Mouse (Mus musculus) adrenal gland, postnatal 14 days (tissue): ENCODE data around the gene Slc7a11. TPM values are rescaled to one million over a fixed set of nuclear protein-coding genes. Genes with fewer than 3 reads are reported as not detected.

Experiments
- DNase-seq: peaks from one replicate; pipeline ENCODE4 v3.0.0; 2021; ENCODE audit warnings: mixed read lengths
- total RNA-seq: library from RNA; stranded (reverse); gene quantifications from 2 replicates; pipeline ENCODE4 v1.2.3, GENCODE M21; 2021

The Slc7a11 gene
- total RNA-seq, 1 experiment from 2014 or later, result 0.63 TPM

DNA sequence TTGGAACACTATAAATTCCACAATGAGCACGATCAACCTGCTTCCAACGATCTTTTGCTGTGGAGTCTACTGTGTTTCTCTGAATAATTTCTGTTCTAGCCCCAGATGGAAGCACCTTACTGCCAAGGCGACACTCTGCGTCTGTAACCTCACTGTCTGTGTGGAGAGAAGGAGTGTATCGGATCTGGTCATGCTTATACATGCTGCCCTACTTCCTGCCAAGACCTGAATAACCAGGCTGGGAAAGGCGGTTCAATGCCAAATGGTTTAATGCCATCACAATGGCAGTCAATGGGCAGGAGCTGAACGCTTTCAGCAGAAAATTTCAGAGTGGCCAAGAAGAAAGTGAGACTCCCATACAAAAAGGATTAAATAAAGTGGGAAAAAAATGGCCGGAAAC, 137.1 kb downstream of the Slc7a11 start:
- DNase-seq, result no peak

DNA sequence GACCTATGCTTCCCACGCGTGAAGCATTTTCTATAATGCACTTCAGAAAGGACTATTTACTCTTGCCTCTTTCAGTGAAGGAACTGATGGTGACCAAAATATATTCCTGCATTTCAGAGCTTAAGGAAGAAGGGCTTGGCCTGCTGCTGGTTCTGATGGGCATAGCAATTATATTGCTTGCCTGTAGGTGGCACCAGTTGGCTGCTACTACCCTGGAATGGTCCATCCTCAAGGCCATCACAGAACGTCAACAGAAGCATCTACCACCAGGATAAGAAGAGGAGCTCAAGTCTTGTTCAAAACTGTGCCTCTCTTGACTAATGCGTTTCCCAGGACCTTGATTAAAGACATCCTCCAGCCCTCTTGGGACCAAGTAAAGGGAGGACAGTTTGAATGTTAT, 139.3 kb downstream of the Slc7a11 start:
- DNase-seq, result peak; percentile 59

DNA sequence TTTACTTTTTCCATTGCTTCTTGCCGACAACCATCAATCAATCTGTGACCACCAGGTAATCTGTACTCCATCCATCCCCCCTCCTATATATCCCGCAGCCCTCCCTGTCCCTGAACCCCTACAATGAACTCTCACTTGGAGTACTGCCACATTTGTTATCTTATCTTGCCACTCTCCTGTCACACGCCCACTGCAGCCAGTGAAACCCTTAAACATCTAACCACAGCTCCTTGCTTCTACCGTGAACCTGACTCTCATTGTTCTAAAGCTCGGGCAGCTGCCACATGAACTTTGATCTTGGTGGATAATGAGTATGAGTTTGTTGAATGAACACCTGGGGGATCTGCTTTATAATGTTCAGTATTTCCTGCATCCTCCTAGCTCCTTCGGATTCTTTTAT, 140.8 kb downstream of the Slc7a11 start:
- no peak for DNase-seq

GRCm38 (mm10) chr3:50300952-50301303, 142.5 kb downstream of the Slc7a11 start:
- peak; percentile 65 for DNase-seq

DNA sequence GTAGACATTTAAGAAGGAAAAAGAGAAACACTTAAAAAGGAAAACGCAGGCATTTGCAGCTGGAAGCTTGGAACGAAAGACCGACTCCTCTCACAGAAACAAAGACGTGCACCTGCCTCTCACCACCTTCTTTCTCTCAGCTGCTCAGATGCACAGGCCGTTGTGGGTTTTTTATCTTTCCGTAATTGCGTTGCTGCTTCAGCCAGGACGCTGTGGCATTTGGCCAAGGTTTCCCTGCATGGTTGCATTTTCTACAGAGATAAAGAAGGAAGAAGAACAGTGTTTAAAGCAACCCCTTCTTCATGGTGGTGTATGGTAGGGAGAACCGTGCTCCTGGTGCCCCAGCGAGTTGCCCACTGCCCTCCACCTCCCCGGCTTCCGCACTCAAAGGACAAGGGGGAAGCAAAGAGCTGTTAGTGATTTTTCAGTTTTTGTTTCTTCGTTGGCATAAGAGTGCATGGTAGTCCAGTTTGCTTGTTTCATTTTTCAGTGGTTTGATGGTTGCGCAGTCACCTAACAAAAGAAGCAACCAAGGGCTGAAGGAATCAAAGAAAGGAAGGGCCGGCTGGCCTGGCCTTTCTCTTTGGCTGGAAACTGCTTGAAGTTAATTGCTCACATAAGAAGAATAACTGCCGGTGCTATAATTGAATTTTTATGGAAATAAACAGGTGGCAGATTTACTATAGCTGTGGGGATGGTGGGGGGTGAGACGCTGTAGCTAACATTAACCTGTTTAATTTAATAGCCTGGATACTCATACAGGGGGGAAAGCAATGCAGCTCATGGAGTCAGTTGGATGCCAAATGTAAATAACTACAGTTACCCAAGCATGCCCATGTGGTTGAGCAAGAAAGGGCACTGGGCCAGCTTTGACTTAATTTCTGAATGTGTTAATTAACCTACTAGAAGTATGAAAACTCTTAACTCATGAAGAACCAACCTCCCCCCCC, 143.1 kb downstream of the Slc7a11 start:
- peak; percentile 20 for DNase-seq

DNA sequence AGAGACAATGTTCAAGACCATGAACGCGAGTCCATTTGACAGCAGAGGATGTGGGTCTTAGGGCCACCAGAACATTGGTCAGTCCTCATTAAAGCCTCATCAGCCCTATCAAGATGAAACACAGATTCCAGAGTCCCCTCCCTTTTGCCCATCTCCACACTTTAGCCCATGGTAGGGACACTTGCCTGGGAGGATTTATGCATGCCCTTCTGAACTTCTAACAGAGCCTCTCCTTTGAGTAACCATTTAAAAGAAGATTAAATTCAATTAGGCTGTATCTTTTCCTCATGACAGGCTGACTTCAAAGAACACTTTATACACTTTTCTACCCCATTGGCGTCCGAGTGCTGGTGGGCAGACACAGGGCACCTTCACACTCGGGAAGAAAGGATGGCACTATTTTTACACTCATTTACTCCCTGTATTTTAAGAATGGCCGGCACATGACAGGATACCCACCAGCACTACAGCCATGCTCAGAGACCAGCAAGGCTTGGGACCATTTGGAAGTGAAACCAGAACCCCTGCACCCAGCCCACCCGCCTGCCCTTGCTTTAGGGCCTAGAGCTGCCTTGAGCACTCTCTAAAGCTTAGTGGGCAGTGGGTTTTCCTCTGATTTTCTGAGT, 144.9 kb downstream of the Slc7a11 start:
- no peak for DNase-seq

DNA sequence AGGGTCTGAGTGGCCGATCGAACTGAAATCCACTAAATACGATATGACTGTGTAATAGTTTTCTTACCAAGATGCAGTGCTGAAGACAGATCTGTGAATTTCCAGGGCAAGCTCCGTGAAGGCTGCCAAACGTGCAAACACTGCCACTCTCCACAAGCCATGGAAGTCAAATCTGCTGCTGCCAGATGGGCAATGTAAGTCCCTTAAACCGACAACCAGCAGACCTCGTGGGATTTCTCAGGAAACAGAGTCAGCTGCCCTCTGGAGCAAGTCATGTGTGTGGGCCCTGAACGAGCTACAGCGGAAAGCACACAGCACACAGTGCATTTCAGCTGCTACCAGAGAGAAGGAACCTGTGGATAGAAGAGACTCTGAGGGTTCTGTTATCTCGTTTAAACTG, 146.5 kb downstream of the Slc7a11 start:
- no peak for DNase-seq

DNA sequence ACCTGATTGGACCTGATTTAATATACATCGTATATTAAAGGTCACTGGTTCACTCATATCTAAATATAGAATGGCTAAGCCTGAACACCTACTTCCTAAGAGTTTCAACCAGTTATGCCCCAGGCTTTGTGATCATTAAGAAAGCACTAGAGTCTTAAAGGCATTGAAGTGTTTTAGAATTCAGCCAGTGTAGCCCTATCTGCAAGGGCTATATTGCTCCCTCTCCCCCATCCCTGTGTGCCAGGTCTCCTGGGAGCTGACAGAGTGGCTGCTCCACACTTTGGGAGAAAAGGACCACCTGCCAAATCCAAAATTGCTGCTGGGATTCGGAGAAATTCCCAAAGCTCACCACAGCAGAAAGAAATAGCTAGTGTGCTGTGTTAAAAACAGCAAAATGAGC, 168.4 kb downstream of the Slc7a11 start:
- DNase-seq, result no peak

DNA sequence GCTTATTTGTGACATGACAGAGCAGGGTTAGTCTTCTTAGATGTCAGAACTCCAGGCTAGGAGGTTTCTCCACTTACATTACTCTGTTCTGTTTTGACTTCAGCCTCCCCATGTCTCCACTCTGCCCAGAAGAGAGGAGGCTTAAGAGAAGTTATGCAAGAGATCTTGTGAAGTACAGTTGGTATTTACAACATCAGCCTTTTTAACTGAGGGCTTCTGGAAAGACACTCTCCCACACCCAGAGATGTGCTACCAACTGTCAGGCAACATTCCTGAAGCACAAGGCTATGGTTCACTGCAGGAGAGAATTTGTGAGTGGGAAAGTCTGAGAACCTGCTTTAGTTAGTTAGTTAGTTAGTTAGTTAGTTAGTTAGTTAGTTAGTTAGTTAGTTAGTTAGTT, 171.2 kb downstream of the Slc7a11 start:
- no peak for DNase-seq

DNA sequence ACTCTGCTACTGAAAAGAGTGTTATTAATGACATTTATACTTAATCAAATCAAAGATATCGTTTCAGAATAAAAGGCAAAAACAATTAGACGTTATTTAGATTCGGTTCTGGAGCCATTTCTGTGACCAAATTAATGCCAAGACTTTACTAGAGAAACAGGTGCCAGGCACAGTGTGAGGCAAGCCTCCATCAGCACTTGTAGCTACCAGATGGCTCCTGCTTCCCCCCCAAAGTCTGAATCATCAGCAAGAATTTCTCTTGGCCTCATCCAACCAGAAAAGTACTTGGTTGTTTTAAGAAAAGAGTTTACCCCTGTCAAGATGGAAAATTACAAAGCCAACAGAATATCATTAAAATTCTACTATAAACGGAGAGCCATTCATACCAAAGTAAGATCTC, 173.7 kb downstream of the Slc7a11 start:
- no peak for DNase-seq

GRCm38 (mm10) chr3:50262547-50263087, 180.8 kb downstream of the Slc7a11 start:
- DNase-seq, result no peak

DNA sequence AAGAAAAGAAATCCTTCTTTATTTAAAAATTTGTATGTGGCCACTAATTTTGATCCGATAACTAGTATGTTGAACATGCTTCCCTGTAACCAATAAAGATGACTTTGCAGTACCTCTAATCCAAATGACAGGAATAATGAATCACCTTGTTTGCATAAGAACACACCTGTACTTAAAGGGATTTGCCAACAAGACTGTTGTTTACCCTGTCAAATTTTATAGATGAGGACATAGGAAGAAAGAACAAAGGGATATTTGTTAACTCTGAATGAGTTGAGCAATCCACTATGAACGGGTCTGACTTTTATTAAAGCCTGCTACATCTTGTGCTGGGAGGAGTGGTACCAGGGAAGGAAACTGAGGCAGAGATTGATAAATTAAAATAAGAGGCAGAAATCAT, 181.3 kb downstream of the Slc7a11 start:
- DNase-seq, result no peak

DNA sequence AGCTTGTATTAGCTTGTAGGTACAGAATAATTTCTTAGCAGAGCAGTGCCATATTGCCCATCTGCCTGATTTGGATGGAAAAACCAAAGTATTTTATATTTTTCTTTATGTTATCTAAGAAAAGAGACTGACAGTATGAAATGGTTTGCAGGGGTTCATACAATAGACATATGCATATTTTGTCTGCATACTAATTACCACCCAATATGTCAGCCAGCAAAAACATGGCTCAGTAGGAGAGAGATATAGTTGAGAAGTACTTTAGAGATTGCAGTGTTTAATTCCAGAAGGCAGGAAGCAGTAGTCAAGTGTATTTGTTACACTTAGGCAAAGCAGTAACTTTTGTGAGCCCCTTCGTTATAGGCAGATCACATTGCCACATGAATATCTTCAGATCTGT, 182.7 kb downstream of the Slc7a11 start:
- no peak for DNase-seq

DNA sequence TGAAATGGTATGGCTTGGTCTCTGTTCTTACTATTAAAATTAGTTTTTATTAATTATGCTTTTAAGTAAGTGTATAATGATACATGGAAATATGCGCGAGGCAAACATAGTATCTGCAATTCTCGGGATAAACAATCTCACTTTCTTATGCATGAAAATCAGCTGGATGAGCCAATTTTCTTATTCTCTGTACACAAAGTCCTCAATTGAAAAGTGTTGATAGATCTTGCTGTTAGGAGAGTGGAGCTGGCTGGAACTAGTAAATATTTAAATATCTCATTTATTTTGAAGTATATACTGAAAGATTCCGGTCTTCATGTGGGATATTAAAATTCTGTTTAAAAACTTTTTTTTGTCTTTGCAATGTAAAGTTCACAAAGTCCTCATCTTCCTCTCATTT, 184.6 kb downstream of the Slc7a11 start:
- no peak for DNase-seq

DNA sequence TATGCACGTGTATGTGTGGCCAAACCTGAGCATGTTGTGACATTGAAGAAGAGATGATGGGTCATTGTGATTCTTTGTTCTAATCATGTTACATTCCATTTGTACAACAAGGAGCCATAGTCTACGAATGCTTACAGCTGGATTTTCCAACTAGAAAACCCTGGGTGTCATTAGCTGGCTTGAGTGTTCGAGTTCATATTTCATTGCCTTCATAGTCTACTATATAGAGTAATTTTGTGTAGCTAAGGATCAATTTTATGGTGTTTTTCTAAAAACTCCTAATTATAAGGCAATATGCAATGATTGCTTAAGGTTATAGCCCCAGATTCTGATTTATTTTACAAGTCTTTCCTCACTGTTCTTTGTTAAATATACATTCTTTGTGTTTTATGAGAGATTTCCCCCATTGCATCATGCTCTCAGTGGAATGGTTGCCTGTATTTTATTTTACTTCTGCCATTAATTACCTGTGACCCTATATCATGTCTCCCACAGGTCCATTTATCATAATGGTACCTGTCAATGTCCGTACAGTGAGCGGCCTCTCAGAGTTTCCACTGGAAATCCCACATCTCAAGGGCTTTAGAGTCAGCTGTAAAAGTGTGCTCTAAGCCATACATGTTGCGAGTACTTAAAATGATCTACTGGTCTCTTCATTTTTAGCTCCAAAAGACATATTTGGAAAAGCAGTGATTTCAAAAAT, 193.7 kb downstream of the Slc7a11 start:
- DNase-seq, result no peak

- DNase-seq, result no peak
Measured at GRCm38 (mm10) chr3:50235990-50236389, 207.4 kb downstream of the Slc7a11 start.

GRCm38 (mm10) chr3:50233144-50233543, 210.3 kb downstream of the Slc7a11 start:
- DNase-seq, result no peak

- DNase-seq, result no peak
Measured at GRCm38 (mm10) chr3:50224390-50225114, 218.9 kb downstream of the Slc7a11 start.

DNA sequence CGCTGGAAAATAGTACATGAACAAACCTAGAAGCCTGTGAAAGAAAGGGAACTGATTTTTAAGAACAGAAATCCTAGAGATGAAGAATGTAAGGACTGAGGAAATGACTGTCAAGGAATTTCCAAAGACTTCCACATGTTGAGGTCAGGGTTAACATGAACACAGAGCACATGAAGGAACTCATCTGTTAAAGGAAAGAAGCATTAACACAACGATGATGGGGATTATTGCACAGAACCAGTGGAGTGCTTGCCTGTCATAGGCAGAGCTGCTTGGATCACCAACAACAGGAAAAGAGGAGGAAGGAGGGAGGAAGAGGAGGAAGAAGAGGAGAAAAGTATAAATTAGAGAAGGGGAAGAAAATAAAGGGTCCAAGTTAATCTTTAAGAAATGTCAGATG, 223.0 kb downstream of the Slc7a11 start:
- no peak for DNase-seq

GRCm38 (mm10) chr3:50186369-50186768, 257.0 kb downstream of the Slc7a11 start:
- DNase-seq, result no peak

DNA sequence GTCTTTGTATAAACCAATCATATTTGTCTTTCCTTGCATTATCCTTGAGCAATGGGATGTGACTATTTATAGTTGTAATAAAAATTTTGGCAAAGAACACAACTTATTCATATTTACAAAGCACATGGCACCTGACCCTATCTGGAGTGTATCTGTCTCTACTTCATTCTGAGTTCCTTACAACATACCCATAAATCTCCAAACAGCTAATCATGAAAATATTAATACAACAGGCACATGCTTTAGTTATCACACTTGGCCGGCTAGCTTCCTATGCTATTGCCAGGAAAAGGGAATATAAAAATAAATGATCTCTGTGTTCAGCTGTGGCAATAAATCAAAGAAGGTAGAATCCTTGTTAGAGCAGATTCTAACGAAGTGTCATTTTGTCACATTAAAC, 257.5 kb downstream of the Slc7a11 start:
- no peak for DNase-seq

DNA sequence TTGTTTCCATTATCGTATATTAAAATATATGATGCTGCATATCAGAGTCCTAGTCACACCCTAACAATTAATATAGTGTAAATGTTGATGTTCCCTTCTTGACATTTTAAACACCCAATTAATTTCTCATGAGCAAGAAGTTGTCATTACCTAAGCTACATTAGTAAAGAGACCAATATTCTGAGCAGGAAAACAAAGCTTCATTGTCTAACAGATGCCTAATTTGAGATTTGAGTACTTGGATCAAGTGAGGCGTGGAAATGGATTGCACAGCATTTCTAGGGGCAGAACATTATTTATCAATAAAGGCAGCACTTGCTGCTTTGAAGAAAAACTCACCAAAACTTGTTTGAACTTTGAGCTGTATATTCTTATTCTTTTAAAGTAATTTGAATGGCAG, 282.7 kb downstream of the Slc7a11 start:
- no peak for DNase-seq
